Mouse (Mus musculus) heart, embryonic 11.5 days (tissue): ENCODE measurements around the gene Gjb4. TPM values are rescaled to one million over a fixed set of nuclear protein-coding genes. Genes with fewer than 3 reads are reported as not detected.

Experiments
- ATAC-seq: fragments of 200-750 bp; cut with Nextera tagmentation; replicated peaks from 2 replicates; pipeline ENCODE4 v1.8.0; 2017; ENCODE audit warnings: moderate library complexity; ENCODE audit not compliant: insufficient number of reproducible peaks, low FRiP score, low TSS enrichment
- H3K27ac ChIP-seq: fragments of 300-500 bp; sonication (generic); 2 replicates; pipeline ENCODE4 v1.5.1; 2014; ENCODE audit warnings: mild to moderate bottlenecking, low read depth, low read length
- H3K27me3 ChIP-seq: fragments of 300-500 bp; sonication (generic); 2 replicates; pipeline ENCODE4 v1.6.1; 2014; ENCODE audit warnings: mild to moderate bottlenecking, low read length, mixed read lengths; ENCODE audit not compliant: control insufficient read depth, insufficient read depth
- H3K36me3 ChIP-seq: fragments of 300-500 bp; sonication (generic); 2 replicates; pipeline ENCODE4 v1.6.1; 2014; ENCODE audit warnings: mild to moderate bottlenecking, low read length, moderate library complexity, mixed read lengths; ENCODE audit not compliant: control insufficient read depth, insufficient read depth
- H3K4me1 ChIP-seq: fragments of 300-500 bp; sonication (generic); 2 replicates; pipeline ENCODE4 v1.6.1; 2014; ENCODE audit warnings: low read length; ENCODE audit not compliant: control insufficient read depth, insufficient read depth
- H3K4me2 ChIP-seq: fragments of 300-500 bp; sonication (generic); 2 replicates; pipeline ENCODE4 v1.6.1; 2014; ENCODE audit warnings: mild to moderate bottlenecking, moderate library complexity
- H3K4me3 ChIP-seq: fragments of 300-500 bp; sonication (generic); 2 replicates; pipeline ENCODE4 v1.5.1; 2014; ENCODE audit warnings: low read depth, low read length
- H3K9ac ChIP-seq: fragments of 300-500 bp; sonication (generic); 2 replicates; pipeline ENCODE4 v1.6.1; 2014; ENCODE audit warnings: mild to moderate bottlenecking, low read depth, low read length, moderate library complexity
- H3K9me3 ChIP-seq: fragments of 300-500 bp; sonication (generic); replicated peaks from 2 replicates; pipeline ENCODE4 v1.6.1; 2016; ENCODE audit warnings: low read length; ENCODE audit not compliant: control insufficient read depth
- WGBS: fragments of 180-500 bp; shearing (Covaris S2); extraction: QIAGEN DNeasy Blood & Tissue Kit; methylation state at CpG from one replicate; pipeline ENCODE4 v1.1.7; 2014; ENCODE audit not compliant: insufficient replicate concordance; 5-methylcytosine and 5-hydroxymethylcytosine counted together
- polyA plus RNA-seq: library from polyadenylated mRNA; unstranded; fragments of >200 nt; fragmentation: Nextera tagmentation; extraction: Ambion mirVana; gene quantifications from 2 replicates; pipeline ENCODE4 v1.2.1, GENCODE M21; 2014

Gene Gjb4
- polyA plus RNA-seq: not detected in 2 replicates

- Histone ChIP-seq H3K27ac (no peak within 1 kb of the TSS), H3K4me3 (no peak within 1 kb of the TSS), H3K9ac (no peak within 1 kb of the TSS), H3K9me3 (no peaks in the 10 kb centered on the region), H3K36me3 (no peaks in the 10 kb centered on the region), H3K4me1 (peaks cover 13% of the 10 kb centered on the region), H3K4me2 (no peak within 1 kb of the TSS), H3K27me3 (peaks cover 2% of the 10 kb centered on the region; the same call in 1 of the 2 replicates)
- 60% methylated on average over 8 of the region's 8 CpGs for WGBS
- ATAC-seq: no peak
Observed at GRCm38 (mm10) chr4:127353951-127354438, at the start of gene Gjb4. TSS of gene Gjb4 (minus strand) at chr4:127354081.

- 54% methylated on average over 3 of the region's 3 CpGs for WGBS
Observed at GRCm38 (mm10) chr4:127402614-127403013, 48.7 kb upstream of the Gjb4 start.

DNA sequence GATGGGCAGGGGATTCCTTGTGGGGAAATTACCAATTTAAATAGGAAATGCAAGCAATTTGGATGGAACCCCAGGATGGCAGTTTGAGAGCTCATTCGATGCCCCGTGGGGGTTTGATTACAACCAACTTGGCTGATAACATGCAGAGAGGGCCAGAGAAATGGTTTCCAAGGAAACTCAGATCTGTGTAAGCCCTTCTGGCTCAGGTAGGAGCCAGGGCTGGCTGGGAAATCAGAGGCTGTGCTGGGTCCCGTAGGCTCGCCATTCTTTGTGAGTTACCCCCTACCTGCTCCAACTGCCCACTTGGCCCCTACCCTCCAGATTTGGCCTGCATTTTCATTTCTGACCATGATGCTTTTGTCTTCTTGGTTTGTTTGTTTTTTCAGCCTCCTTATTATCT is 48.3 kb upstream of the Gjb4 start:
- no peak overlapping the region for H3K4me2 ChIP-seq
- 80% methylated on average over 4 of the region's 4 CpGs for WGBS
- no peaks in the 10 kb centered on the region for H3K4me1 ChIP-seq
- no peak for ATAC-seq
- H3K27me3 ChIP-seq: no peaks in the 10 kb centered on the region
- no peak overlapping the region for H3K9ac ChIP-seq
- H3K27ac ChIP-seq: no peak overlapping the region
- no peaks in the 10 kb centered on the region for H3K36me3 ChIP-seq
- no peak overlapping the region for H3K4me3 ChIP-seq
- no peaks in the 10 kb centered on the region for H3K9me3 ChIP-seq

More at GRCm38 (mm10) chr4:127402614-127403013, 48.7 kb upstream of the Gjb4 start:
- no peaks in the 10 kb centered on the region for H3K4me1 ChIP-seq
- no peak overlapping the region for H3K27ac ChIP-seq
- no peak for ATAC-seq
- H3K9ac ChIP-seq: no peak overlapping the region
- no peak overlapping the region for H3K4me3 ChIP-seq
- no peaks in the 10 kb centered on the region for H3K9me3 ChIP-seq
- H3K27me3 ChIP-seq: no peaks in the 10 kb centered on the region
- H3K4me2 ChIP-seq: no peak overlapping the region
- H3K36me3 ChIP-seq: no peaks in the 10 kb centered on the region

GRCm38 (mm10) chr4:127400165-127401145 is 46.6 kb upstream of the Gjb4 start:
- Histone ChIP-seq H3K4me1 (no peaks in the 10 kb centered on the region), H3K4me3 (no peak overlapping the region), H3K36me3 (no peaks in the 10 kb centered on the region), H3K4me2 (no peak overlapping the region), H3K9me3 (no peaks in the 10 kb centered on the region), H3K27ac (no peak overlapping the region), H3K9ac (no peak overlapping the region), H3K27me3 (no peaks in the 10 kb centered on the region)
- no peak for ATAC-seq
- 40% methylated on average over 11 of the region's 11 CpGs for WGBS

DNA sequence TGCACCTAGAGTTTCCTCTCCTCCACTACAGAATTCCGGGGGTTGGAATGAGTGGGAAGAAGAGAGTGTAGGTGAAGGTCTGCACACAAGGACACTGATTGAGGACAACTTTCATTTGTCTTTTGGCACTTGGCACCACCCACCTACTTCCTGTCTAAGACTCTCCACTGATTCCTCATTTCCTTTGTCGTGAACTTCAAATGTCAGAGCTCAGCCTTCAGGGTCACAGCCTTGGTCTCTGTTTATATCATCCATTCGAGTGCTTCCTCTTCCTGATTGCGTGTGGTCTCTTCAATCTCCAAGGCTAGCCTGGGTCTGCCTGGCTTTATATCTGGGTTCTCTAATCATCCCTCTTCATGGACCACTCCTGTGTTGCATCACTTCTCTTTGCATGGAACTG is 41.7 kb upstream of the Gjb4 start:
- ATAC-seq: no peak
- no peak overlapping the region for H3K4me3 ChIP-seq
- no peak overlapping the region for H3K9ac ChIP-seq
- H3K27ac ChIP-seq: no peak overlapping the region
- no peak overlapping the region for H3K4me2 ChIP-seq
- no peaks in the 10 kb centered on the region for H3K36me3 ChIP-seq
- H3K27me3 ChIP-seq: no peaks in the 10 kb centered on the region
- no peaks in the 10 kb centered on the region for H3K9me3 ChIP-seq
- H3K4me1 ChIP-seq: no peaks in the 10 kb centered on the region
- WGBS: 56% methylated on average over 4 of the region's 4 CpGs

- Histone ChIP-seq H3K27ac (no peak overlapping the region), H3K4me1 (no peaks in the 10 kb centered on the region), H3K4me3 (no peak overlapping the region), H3K9me3 (no peaks in the 10 kb centered on the region), H3K27me3 (no peaks in the 10 kb centered on the region), H3K9ac (no peak overlapping the region), H3K36me3 (no peaks in the 10 kb centered on the region), H3K4me2 (no peak overlapping the region)
- 67% methylated on average over 13 of the region's 13 CpGs for WGBS
- ATAC-seq: no peak
Observed at GRCm38 (mm10) chr4:127389645-127390044, 35.8 kb upstream of the Gjb4 start.

- H3K27ac ChIP-seq: no peak overlapping the region
- H3K9me3 ChIP-seq: no peaks in the 10 kb centered on the region
- no peaks in the 10 kb centered on the region for H3K27me3 ChIP-seq
- H3K36me3 ChIP-seq: no peaks in the 10 kb centered on the region
- no peak overlapping the region for H3K4me2 ChIP-seq
- 29% methylated on average over 4 of the region's 4 CpGs for WGBS
- no peak overlapping the region for H3K4me3 ChIP-seq
- ATAC-seq: no peak
- no peak overlapping the region for H3K9ac ChIP-seq
- 0 out of 2 replicates have a peak, but pooled peaks cover 5% of the 10 kb centered on the region for H3K4me1 ChIP-seq
Observed at GRCm38 (mm10) chr4:127377344-127377743, 23.5 kb upstream of the Gjb4 start.

GRCm38 (mm10) chr4:127375541-127376177 is 21.8 kb upstream of the Gjb4 start:
- Histone ChIP-seq H3K27ac (no peak overlapping the region), H3K4me1 (0 out of 2 replicates have a peak, but pooled peaks cover 5% of the 10 kb centered on the region), H3K4me2 (no peak overlapping the region), H3K9me3 (no peaks in the 10 kb centered on the region), H3K4me3 (no peak overlapping the region), H3K27me3 (no peaks in the 10 kb centered on the region), H3K36me3 (no peaks in the 10 kb centered on the region), H3K9ac (no peak overlapping the region)
- no peak for ATAC-seq
- WGBS: 70% methylated on average over 17 of the region's 17 CpGs
